Mouse (Mus musculus) limb, embryonic 14.5 days (tissue): ENCODE data around the gene Map4k4. TPM values are rescaled to one million over a fixed set of nuclear protein-coding genes. Genes with fewer than 3 reads are reported as not detected.

Source experiments
- ATAC-seq: fragments of 200-750 bp; cut with Nextera tagmentation; 2 replicates; pipeline ENCODE4 v1.8.0; 2017; ENCODE audit warnings: low read depth, moderate number of reproducible peaks, moderate TSS enrichment; ENCODE audit not compliant: low FRiP score
- DNase-seq: peaks from one replicate; pipeline ENCODE4 v3.0.0-alpha.2; 2015; ENCODE audit warnings: low spot score
- H3K27ac ChIP-seq: fragments of 300-500 bp; sonication (generic); replicated peaks from 2 replicates; pipeline ENCODE4 v1.5.1; 2014; ENCODE audit warnings: low read depth, mild to moderate bottlenecking, low read length, moderate library complexity, mixed read lengths
- H3K27me3 ChIP-seq: fragments of 300-500 bp; sonication (generic); 2 replicates; pipeline ENCODE4 v1.6.1; 2014; ENCODE audit warnings: low read length, mixed read lengths; ENCODE audit not compliant: control insufficient read depth, insufficient read depth
- H3K36me3 ChIP-seq: fragments of 300-500 bp; sonication (generic); 2 replicates; pipeline ENCODE4 v1.6.1; 2014; ENCODE audit warnings: mild to moderate bottlenecking, low read length, moderate library complexity, mixed read lengths; ENCODE audit not compliant: control insufficient read depth, insufficient read depth
- H3K4me1 ChIP-seq: fragments of 300-500 bp; sonication (generic); 2 replicates; pipeline ENCODE4 v1.6.1; 2014; ENCODE audit warnings: antibody characterized with exemption, low read length, mixed read lengths; ENCODE audit not compliant: control insufficient read depth, insufficient read depth
- H3K4me2 ChIP-seq: fragments of 300-500 bp; sonication (generic); replicated peaks from 2 replicates; pipeline ENCODE4 v1.6.1; 2014; ENCODE audit warnings: low read depth, mild to moderate bottlenecking, low read length, moderate library complexity; ENCODE audit not compliant: severe bottlenecking
- H3K4me3 ChIP-seq: fragments of 300-500 bp; sonication (generic); replicated peaks from 2 replicates; pipeline ENCODE4 v1.5.1; 2014; ENCODE audit warnings: low read length
- H3K9ac ChIP-seq: fragments of 300-500 bp; sonication (generic); 2 replicates; pipeline ENCODE4 v1.6.1; 2014; ENCODE audit warnings: mild to moderate bottlenecking, low read depth, low read length, moderate library complexity; ENCODE audit not compliant: severe bottlenecking
- H3K9me3 ChIP-seq: fragments of 300-500 bp; sonication (generic); 2 replicates; pipeline ENCODE4 v1.6.1; 2016; ENCODE audit warnings: low read length; ENCODE audit not compliant: control insufficient read depth
- POLR2A ChIP-seq: fragments of 200-500 bp; IDR thresholded peaks from 2 replicates; pipeline ENCODE4 v1.8.0; 2012; ENCODE audit warnings: inconsistent platforms, mild to moderate bottlenecking, moderate library complexity, borderline replicate concordance; ENCODE audit not compliant: insufficient read depth, insufficient read length; ENCODE audit errors: extremely low read depth
- WGBS: fragments of 180-500 bp; shearing (Covaris S2); extraction: QIAGEN DNeasy Blood & Tissue Kit; methylation state at CpG from one replicate; pipeline ENCODE4 v1.1.7; 2014; 5-methylcytosine and 5-hydroxymethylcytosine counted together
- polyA plus RNA-seq, 2 experiments: library from polyadenylated mRNA; depleted of rRNA in 1 of 2; stranded (reverse) in 1 of 2; unstranded in 1 of 2; fragments of >200 nt; fragmentation: Nextera tagmentation in 1 of 2; extraction: Ambion mirVana in 1 of 2; gene quantifications; 2 replicates each; pipeline versions ENCODE4 v1.2.1 to v1.2.3; 2012 to 2014

The Map4k4 gene
- polyA plus RNA-seq, 2 experiments, result 40.4 to 221 TPM

DNA sequence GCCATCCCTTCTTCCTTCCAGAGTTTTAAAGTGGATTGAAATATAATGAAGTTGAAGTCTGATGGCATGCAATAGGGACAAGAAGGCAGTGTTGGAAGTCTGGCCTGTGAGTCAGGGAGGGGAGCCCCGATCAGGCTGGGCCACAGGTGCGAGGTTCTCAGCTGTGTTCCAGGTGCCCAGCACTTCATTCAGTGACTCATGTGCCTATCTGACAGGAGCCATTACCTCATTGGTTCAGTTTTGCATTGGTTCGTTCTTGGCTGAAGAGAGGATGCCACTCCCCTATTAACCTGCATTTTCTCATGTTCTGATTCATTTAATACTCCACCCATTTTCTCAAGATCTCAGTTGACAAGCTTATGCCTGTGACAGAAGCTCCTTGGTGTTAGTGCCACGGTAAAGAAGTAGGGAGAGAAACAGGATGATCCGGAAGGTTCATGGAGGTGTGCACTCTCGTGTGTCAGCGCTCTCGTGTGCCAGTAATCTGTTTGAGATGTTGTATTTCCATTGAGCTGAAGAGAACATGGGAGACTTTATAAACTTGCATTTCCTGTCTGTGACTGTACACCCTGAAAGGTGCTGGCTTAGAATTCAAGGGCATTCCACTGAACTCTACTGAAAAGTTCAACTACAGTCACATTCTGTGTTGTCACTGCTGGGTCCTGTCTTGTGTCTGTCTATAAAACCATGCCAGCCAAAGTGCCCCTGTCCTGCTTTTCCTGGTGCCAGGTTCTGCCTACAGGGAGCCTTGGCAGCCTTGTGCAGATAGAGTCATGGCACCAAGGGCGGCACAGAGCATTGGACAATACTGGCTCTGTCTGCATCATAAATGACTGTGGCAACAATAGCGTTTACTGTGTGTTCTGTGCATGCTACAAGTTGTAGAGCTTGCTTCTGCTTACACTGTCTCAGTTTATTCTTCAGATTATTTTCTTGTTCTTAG lies 40.8 kb downstream of the Map4k4 start:
- no peaks in the 10 kb centered on the region for H3K36me3 ChIP-seq
- H3K4me1 ChIP-seq, result peaks cover 69% of the 10 kb centered on the region
- H3K27ac ChIP-seq, result no peak overlapping the region
- no peaks in the 10 kb centered on the region for H3K27me3 ChIP-seq
- TF ChIP-seq POLR2A, result no peak
- WGBS, result 73% methylated on average over 10 of the region's 10 CpGs
- no peak for ATAC-seq
- no peak for DNase-seq
- no peak overlapping the region for H3K4me3 ChIP-seq
- H3K9ac ChIP-seq, result no peak overlapping the region
- H3K4me2 ChIP-seq, result no peak overlapping the region
- no peaks in the 10 kb centered on the region for H3K9me3 ChIP-seq

DNA sequence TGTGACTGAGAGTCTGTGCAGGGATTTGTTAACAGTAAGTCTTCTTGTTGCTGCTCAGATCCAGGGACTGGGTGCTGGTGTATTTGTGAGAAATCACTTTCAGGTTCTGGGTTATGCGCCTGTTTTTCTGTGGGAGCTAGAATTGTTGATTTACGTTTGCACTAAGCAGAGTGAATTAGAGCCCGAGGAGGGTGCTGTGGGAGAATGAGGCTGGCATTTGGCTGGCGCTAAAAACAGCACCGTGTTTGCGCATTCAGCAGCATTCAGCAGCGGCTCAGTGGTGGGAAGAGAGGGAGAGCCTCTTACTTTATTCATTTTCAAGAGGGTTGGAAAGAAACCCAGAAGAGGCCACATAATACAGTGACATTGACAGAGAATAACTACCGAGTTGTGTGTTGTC lies 42.2 kb downstream of the Map4k4 start:
- H3K4me2 ChIP-seq, result no peak overlapping the region
- no peak overlapping the region for H3K4me3 ChIP-seq

GRCm38 (mm10) chr1:39944306-39944971 lies 43.7 kb downstream of the Map4k4 start:
- H3K4me1 ChIP-seq, result peaks cover 72% of the 10 kb centered on the region
- no peak overlapping the region for H3K9ac ChIP-seq
- DNase-seq (no peak), ATAC-seq (no peak)
- no peaks in the 10 kb centered on the region for H3K9me3 ChIP-seq
- no peak overlapping the region for H3K4me3 ChIP-seq
- 55% methylated on average over 5 of the region's 5 CpGs for WGBS
- no peak overlapping the region for H3K27ac ChIP-seq
- no peak for TF ChIP-seq POLR2A
- no peaks in the 10 kb centered on the region for H3K27me3 ChIP-seq
- H3K4me2 ChIP-seq, result no peak overlapping the region
- no peaks in the 10 kb centered on the region for H3K36me3 ChIP-seq

More for the DNA sequence above, 42.2 kb downstream of the Map4k4 start:
- Histone ChIP-seq H3K27me3 (no peaks in the 10 kb centered on the region), H3K27ac (no peak overlapping the region), H3K9ac (no peak overlapping the region), H3K9me3 (no peaks in the 10 kb centered on the region), H3K36me3 (no peaks in the 10 kb centered on the region), H3K4me1 (peaks cover 69% of the 10 kb centered on the region)
- WGBS, result 27% methylated on average over 8 of the region's 8 CpGs
- TF ChIP-seq POLR2A, result no peak
- ATAC-seq, result no peak
- no peak for DNase-seq

- H3K27ac ChIP-seq, result no peak overlapping the region
- no peaks in the 10 kb centered on the region for H3K9me3 ChIP-seq
- H3K9ac ChIP-seq, result no peak overlapping the region
- ATAC-seq (no peak), DNase-seq (no peak)
- no peaks in the 10 kb centered on the region for H3K36me3 ChIP-seq
- no peak for TF ChIP-seq POLR2A
- 60% methylated on average over 4 of the region's 4 CpGs for WGBS
- peaks cover 75% of the 10 kb centered on the region for H3K4me1 ChIP-seq
- H3K4me3 ChIP-seq, result no peak overlapping the region
- H3K27me3 ChIP-seq, result no peaks in the 10 kb centered on the region
- no peak overlapping the region for H3K4me2 ChIP-seq
These were observed 44.2 kb downstream of the Map4k4 start for GRCm38 (mm10) chr1:39944972-39945323.

GRCm38 (mm10) chr1:39946391-39946790 lies 45.7 kb downstream of the Map4k4 start:
- no peak for TF ChIP-seq POLR2A
- H3K36me3 ChIP-seq, result no peaks in the 10 kb centered on the region
- H3K4me3 ChIP-seq, result no peak overlapping the region
- H3K4me2 ChIP-seq, result no peak overlapping the region
- H3K27ac ChIP-seq, result no peak overlapping the region
- no peak overlapping the region for H3K9ac ChIP-seq
- peaks cover 71% of the 10 kb centered on the region for H3K4me1 ChIP-seq
- DNase-seq (no peak), ATAC-seq (no peak)
- H3K27me3 ChIP-seq, result no peaks in the 10 kb centered on the region
- WGBS, result 66% methylated on average over 4 of the region's 4 CpGs
- H3K9me3 ChIP-seq, result no peaks in the 10 kb centered on the region
